Mouse (Mus musculus): ENCODE data around the gene Necab2. TPM values are rescaled to one million over a fixed set of nuclear protein-coding genes. Genes with fewer than 3 reads are reported as not detected.

Necab2 gene
- total RNA-seq, 2 experiments from 2014 or later: 112 to 114 TPM

- no peak for DNase-seq (ENCODE audit: low spot score in 2 of 2)
Observed at GRCm38 (mm10) chr8:119427634-119428349, 18.7 kb upstream of the Necab2 start.

GRCm38 (mm10) chr8:119428350-119428740 is 18.2 kb upstream of the Necab2 start:
- no peak for DNase-seq (ENCODE audit: low spot score in 2 of 2)

- DNase-seq (ENCODE audit: low spot score in 2 of 2): no peak
Observed at GRCm38 (mm10) chr8:119428766-119429327, 17.7 kb upstream of the Necab2 start.

GRCm38 (mm10) chr8:119429552-119429951 is 17.0 kb upstream of the Necab2 start:
- no peak for DNase-seq (ENCODE audit: low spot score in 2 of 2)

GRCm38 (mm10) chr8:119430250-119430649 is 16.3 kb upstream of the Necab2 start:
- DNase-seq (ENCODE audit: low spot score in 2 of 2): no peak

- no peak for DNase-seq (ENCODE audit: low spot score in 2 of 2)
Observed at GRCm38 (mm10) chr8:119430690-119431089, 15.8 kb upstream of the Necab2 start.

- DNase-seq (ENCODE audit: low spot score in 2 of 2): no peak
Observed at GRCm38 (mm10) chr8:119432372-119432771, 14.1 kb upstream of the Necab2 start.

GRCm38 (mm10) chr8:119433582-119434174 is 12.8 kb upstream of the Necab2 start, which contains the start of gene Osgin1:
Gene Osgin1 (plus strand): TSS chr8:119434124.
- no peak for DNase-seq (ENCODE audit: low spot score in 2 of 2)

- DNase-seq (ENCODE audit: low spot score in 2 of 2): no peak
Observed at GRCm38 (mm10) chr8:119434569-119434968, 11.9 kb upstream of the Necab2 start.

GRCm38 (mm10) chr8:119435527-119435926 is 11.0 kb upstream of the Necab2 start:
- no peak for DNase-seq (ENCODE audit: low spot score in 2 of 2)

- no peak for DNase-seq (ENCODE audit: low spot score in 2 of 2)
Observed at GRCm38 (mm10) chr8:119436331-119436730, 10.2 kb upstream of the Necab2 start.

- DNase-seq (ENCODE audit: low spot score in 2 of 2): no peak
Observed at GRCm38 (mm10) chr8:119436933-119437332, 9.6 kb upstream of the Necab2 start.

GRCm38 (mm10) chr8:119437506-119437905 is 9.0 kb upstream of the Necab2 start:
- DNase-seq (ENCODE audit: low spot score in 2 of 2): no peak

GRCm38 (mm10) chr8:119438876-119439275 is 7.6 kb upstream of the Necab2 start:
- no peak for DNase-seq (ENCODE audit: low spot score in 2 of 2)

- no peak for DNase-seq (ENCODE audit: low spot score in 2 of 2)
Observed at GRCm38 (mm10) chr8:119439424-119439823, 7.1 kb upstream of the Necab2 start.

- DNase-seq (ENCODE audit: low spot score in 2 of 2): no peak
Observed at GRCm38 (mm10) chr8:119439893-119440249, 6.6 kb upstream of the Necab2 start.

- DNase-seq (ENCODE audit: low spot score in 2 of 2): peak; percentile 67 to 70
Observed at GRCm38 (mm10) chr8:119440250-119440951, 6.1 kb upstream of the Necab2 start.

GRCm38 (mm10) chr8:119440952-119441270 is 5.6 kb upstream of the Necab2 start:
- DNase-seq (ENCODE audit: low spot score in 2 of 2): no peak

GRCm38 (mm10) chr8:119442013-119442412 is 4.5 kb upstream of the Necab2 start:
- DNase-seq (ENCODE audit: low spot score in 2 of 2): no peak

GRCm38 (mm10) chr8:119442970-119443369 is 3.5 kb upstream of the Necab2 start:
- DNase-seq (ENCODE audit: low spot score in 2 of 2): no peak

GRCm38 (mm10) chr8:119446990-119447780 is 666 bp downstream of the Necab2 start:
- peak; percentile 45 to 59 for DNase-seq (ENCODE audit: low spot score in 2 of 2)

Measured in layer of hippocampus, postnatal 10 days (tissue).